Mouse (Mus musculus): ENCODE measurements around the gene Aldh8a1. TPM values are rescaled to one million over a fixed set of nuclear protein-coding genes. Genes with fewer than 3 reads are reported as not detected.

The Aldh8a1 gene
- total and polyA plus RNA-seq, 2 experiments from 2014 or later, result 0.11 TPM; not detected in 1

DNA sequence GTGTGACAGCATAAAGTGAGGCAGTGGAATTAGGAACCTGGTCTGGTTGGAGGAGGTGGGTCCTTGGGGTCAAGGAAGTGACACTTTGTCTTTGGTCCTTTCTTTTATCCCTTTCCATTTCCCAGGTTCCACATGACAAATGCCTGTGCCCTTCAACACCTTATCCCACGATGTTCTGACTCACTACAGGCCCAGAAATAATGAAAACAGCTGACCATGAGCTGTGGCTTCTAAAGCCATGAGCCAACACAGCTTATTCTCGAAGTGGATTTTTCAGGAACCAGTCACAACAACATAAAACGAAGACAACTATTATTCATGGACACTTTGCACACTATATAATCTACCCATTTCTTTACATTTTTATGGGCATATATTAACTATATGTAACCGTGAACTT lies 37.9 kb downstream of the Aldh8a1 start:
- no peak for TF ChIP-seq CTCF (IDR thresholded peaks at IDR 0.05)
- Histone ChIP-seq H3K27me3 (ENCODE audit: insufficient read depth, low read length) (no peaks in the 10 kb centered on the region), H3K4me2 (ENCODE audit: low read depth, low read length, poor library complexity, severe bottlenecking) (no peak overlapping the region), H3K4me1 (ENCODE audit: insufficient read depth, low read length) (no peaks in the 10 kb centered on the region), H3K9ac (replicated peaks; ENCODE audit: low read length, poor library complexity, severe bottlenecking) (no peak overlapping the region), H3K9me3 (ENCODE audit: low read length) (no peaks in the 10 kb centered on the region), H3K27ac (ENCODE audit: low read depth, low read length) (no peak overlapping the region), H3K36me3 (ENCODE audit: insufficient read depth, low read length) (no peaks in the 10 kb centered on the region), H3K4me3 (ENCODE audit: low read depth, low read length) (no peak overlapping the region)
- DNase-seq (ENCODE audit: low spot score), result no peak
- ATAC-seq (ENCODE audit: low FRiP score), result no peak
- 81% methylated on average over 4 of the region's 4 CpGs for WGBS

DNA sequence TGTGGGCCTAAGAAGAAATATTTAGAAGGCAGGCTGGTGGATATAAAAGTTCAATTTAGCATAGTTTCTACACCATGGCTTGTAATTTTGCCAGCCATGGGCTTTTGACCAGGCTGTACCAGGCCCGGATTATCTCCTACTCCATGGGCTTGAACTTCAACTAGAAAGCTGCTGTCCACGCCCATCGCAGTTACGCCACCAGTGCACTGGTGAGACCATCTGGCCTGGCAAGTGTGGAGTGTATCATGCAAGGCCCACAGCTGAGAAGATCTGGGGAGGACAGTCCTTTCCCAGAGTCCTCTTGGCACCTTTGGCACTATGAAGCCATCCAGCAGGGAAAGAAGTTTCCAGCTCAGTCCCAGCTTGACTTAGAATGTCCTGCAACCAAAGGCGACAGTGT lies 39.1 kb downstream of the Aldh8a1 start:
- WGBS, result 98% methylated on average over 5 of the region's 5 CpGs
- no peak overlapping the region for H3K9ac ChIP-seq (replicated peaks; ENCODE audit: low read length, poor library complexity, severe bottlenecking)

DNA sequence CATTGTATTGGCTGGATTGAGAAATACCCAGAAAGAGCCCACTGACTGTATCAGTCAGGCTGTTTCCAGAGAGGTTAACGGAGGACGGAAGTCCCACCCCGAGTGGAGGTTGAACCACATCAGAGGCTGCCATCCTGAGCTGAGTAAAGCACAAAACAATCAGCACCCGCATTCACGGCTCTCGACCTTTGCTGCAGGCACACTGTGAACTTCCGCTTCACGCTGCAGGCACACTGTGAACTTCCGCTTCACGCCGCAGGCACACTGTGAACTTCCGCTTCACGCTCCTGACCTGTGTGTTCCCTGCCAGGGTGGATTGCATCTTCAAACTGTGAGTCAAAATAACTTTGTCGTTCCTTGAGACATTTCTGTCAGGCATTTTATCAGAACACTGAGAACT lies 42.1 kb downstream of the Aldh8a1 start:
- Histone ChIP-seq H3K4me1 (ENCODE audit: insufficient read depth, low read length) (no peaks in the 10 kb centered on the region), H3K4me2 (ENCODE audit: low read depth, low read length, poor library complexity, severe bottlenecking) (no peak overlapping the region), H3K9ac (replicated peaks; ENCODE audit: low read length, poor library complexity, severe bottlenecking) (no peak overlapping the region), H3K9me3 (ENCODE audit: low read length) (no peaks in the 10 kb centered on the region), H3K36me3 (ENCODE audit: insufficient read depth, low read length) (no peaks in the 10 kb centered on the region), H3K27me3 (ENCODE audit: insufficient read depth, low read length) (no peaks in the 10 kb centered on the region), H3K27ac (ENCODE audit: low read depth, low read length) (no peak overlapping the region), H3K4me3 (ENCODE audit: low read depth, low read length) (no peak overlapping the region)
- ATAC-seq (ENCODE audit: low FRiP score) (no peak), DNase-seq (ENCODE audit: low spot score) (no peak)
- WGBS, result 82% methylated on average over 14 of the region's 14 CpGs
- TF ChIP-seq CTCF (IDR thresholded peaks at IDR 0.05), result no peak

More for the DNA sequence above, 39.1 kb downstream of the Aldh8a1 start:
- H3K27ac ChIP-seq (ENCODE audit: low read depth, low read length), result no peak overlapping the region
- DNase-seq (ENCODE audit: low spot score) (no peak), ATAC-seq (ENCODE audit: low FRiP score) (no peak)
- H3K36me3 ChIP-seq (ENCODE audit: insufficient read depth, low read length), result no peaks in the 10 kb centered on the region
- no peak overlapping the region for H3K4me2 ChIP-seq (ENCODE audit: low read depth, low read length, poor library complexity, severe bottlenecking)
- H3K4me3 ChIP-seq (ENCODE audit: low read depth, low read length), result no peak overlapping the region
- no peak for TF ChIP-seq CTCF (IDR thresholded peaks at IDR 0.05)
- no peaks in the 10 kb centered on the region for H3K27me3 ChIP-seq (ENCODE audit: insufficient read depth, low read length)
- no peaks in the 10 kb centered on the region for H3K9me3 ChIP-seq (ENCODE audit: low read length)
- no peaks in the 10 kb centered on the region for H3K4me1 ChIP-seq (ENCODE audit: insufficient read depth, low read length)

DNA sequence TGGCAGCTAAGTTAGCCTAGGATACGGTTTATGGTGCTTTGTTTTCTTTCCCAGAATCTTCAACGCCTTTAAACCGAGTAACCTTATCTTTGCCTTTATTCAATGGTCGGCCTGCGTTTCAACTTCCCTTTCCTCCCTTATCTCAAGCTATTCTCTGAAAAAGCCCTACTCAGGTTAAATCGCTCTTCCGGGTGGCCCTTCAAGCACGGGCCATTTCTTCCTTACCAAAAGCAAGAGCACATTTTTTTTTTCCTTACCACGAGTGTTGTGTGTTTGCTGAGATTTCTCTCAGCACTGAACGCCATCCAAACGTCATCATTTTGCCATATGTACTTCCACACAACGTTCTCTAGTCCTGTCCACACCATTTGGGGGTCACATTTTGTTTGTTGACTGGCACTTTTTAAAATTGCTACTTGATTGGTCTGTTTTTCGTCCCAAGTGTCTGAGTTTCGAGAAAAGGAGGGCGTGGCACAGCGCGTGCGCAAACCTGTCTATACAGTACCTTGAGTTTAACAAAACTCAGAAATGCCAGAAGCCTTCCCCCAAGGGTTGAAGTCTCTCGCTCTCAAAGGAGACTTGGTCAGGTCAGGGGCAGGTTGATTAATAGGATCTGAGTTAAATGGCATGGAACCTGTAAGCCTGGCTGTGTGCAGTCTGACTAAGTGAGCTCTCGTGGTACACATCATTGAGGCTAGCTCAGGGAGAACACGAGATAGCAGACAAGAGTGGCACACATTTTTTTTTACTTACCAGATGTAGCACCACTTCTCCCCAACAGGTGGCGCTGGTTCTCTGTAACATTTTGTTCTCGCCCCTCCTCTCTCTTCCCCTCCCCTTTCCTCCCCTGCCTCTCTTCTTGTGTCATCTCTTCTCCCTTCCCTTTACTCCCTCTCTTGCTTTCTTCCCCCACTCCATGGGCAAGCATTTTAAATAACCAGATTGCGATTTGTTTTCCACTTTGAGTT lies 43.6 kb downstream of the Aldh8a1 start:
- Histone ChIP-seq H3K4me3 (ENCODE audit: low read depth, low read length) (no peak overlapping the region), H3K9me3 (ENCODE audit: low read length) (no peaks in the 10 kb centered on the region), H3K4me2 (ENCODE audit: low read depth, low read length, poor library complexity, severe bottlenecking) (no peak overlapping the region), H3K9ac (replicated peaks; ENCODE audit: low read length, poor library complexity, severe bottlenecking) (no peak overlapping the region), H3K27me3 (ENCODE audit: insufficient read depth, low read length) (no peaks in the 10 kb centered on the region), H3K27ac (ENCODE audit: low read depth, low read length) (no peak overlapping the region), H3K36me3 (ENCODE audit: insufficient read depth, low read length) (no peaks in the 10 kb centered on the region), H3K4me1 (ENCODE audit: insufficient read depth, low read length) (no peaks in the 10 kb centered on the region)
- TF ChIP-seq CTCF (IDR thresholded peaks at IDR 0.05), result peak; percentile 67
- WGBS, result 78% methylated on average over 24 of the region's 24 CpGs
- DNase-seq (ENCODE audit: low spot score) (peak; percentile 36), ATAC-seq (ENCODE audit: low FRiP score) (no peak)

DNA sequence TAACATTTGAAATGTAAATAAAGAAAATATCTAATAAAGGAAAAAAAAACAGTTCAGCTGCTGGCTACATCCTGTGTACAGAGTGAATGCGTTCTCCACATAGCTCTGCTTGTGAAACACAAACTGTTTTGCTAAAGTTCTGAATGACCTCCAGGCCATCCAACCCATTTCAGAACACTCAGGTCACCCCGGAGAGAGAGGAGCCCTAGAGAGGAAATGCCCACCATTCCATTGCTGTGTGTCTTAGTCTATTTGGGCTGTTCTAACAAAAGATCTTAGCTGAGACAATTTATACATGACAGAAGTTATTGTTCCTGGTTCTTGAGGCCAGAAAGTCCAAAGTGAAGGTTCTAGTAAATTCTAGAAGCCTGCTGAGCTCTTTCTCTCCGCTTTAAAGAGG lies 49.4 kb downstream of the Aldh8a1 start:
- H3K36me3 ChIP-seq (ENCODE audit: insufficient read depth, low read length), result no peaks in the 10 kb centered on the region
- H3K9ac ChIP-seq (replicated peaks; ENCODE audit: low read length, poor library complexity, severe bottlenecking), result no peak overlapping the region
- 75% methylated on average over 3 of the region's 3 CpGs for WGBS
- ATAC-seq (ENCODE audit: low FRiP score), result no peak
- DNase-seq (ENCODE audit: low spot score), result no peak
- no peak for TF ChIP-seq CTCF (IDR thresholded peaks at IDR 0.05)
- no peak overlapping the region for H3K4me3 ChIP-seq (ENCODE audit: low read depth, low read length)
- no peak overlapping the region for H3K4me2 ChIP-seq (ENCODE audit: low read depth, low read length, poor library complexity, severe bottlenecking)
- H3K4me1 ChIP-seq (ENCODE audit: insufficient read depth, low read length), result no peaks in the 10 kb centered on the region
- no peaks in the 10 kb centered on the region for H3K27me3 ChIP-seq (ENCODE audit: insufficient read depth, low read length)
- H3K9me3 ChIP-seq (ENCODE audit: low read length), result no peaks in the 10 kb centered on the region
- no peak overlapping the region for H3K27ac ChIP-seq (ENCODE audit: low read depth, low read length)

DNA sequence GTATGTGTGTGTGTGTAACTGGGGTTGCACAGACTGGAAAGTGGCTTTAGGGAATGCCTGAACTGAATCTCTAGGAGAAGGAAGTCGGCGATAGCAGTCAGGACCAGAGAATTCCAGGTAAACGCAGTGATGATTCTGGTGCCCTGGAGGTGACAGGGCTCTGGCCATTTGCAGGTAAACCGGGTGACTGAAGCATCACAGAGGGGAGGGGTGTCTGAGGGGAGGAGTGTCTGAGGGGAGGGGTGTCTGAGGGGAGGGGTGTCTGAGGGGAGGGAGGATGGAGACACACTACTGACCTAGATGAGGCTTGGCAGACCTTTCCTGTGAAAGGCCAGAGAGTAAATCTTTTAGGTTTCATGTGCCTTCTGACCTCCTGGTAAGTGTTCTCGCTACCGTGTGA lies 50.9 kb downstream of the Aldh8a1 start:
- H3K4me2 ChIP-seq (ENCODE audit: low read depth, low read length, poor library complexity, severe bottlenecking), result no peak overlapping the region
- TF ChIP-seq CTCF (IDR thresholded peaks at IDR 0.05), result no peak
- no peak overlapping the region for H3K9ac ChIP-seq (replicated peaks; ENCODE audit: low read length, poor library complexity, severe bottlenecking)
- H3K27ac ChIP-seq (ENCODE audit: low read depth, low read length), result no peak overlapping the region
- 81% methylated on average over 6 of the region's 6 CpGs for WGBS
- H3K4me3 ChIP-seq (ENCODE audit: low read depth, low read length), result no peak overlapping the region
- H3K9me3 ChIP-seq (ENCODE audit: low read length), result no peaks in the 10 kb centered on the region
- H3K36me3 ChIP-seq (ENCODE audit: insufficient read depth, low read length), result no peaks in the 10 kb centered on the region
- no peak for DNase-seq (ENCODE audit: low spot score)
- no peaks in the 10 kb centered on the region for H3K4me1 ChIP-seq (ENCODE audit: insufficient read depth, low read length)
- no peak for ATAC-seq (ENCODE audit: low FRiP score)
- no peaks in the 10 kb centered on the region for H3K27me3 ChIP-seq (ENCODE audit: insufficient read depth, low read length)

Data from midbrain, postnatal 0 days (tissue).